Mouse (Mus musculus) hindlimb bud, embryonic 11.5 days (tissue): ENCODE measurements around the gene Runx3.

Experiments
- DNase-seq: peaks from one replicate; pipeline ENCODE4 v3.0.0-alpha.2; 2012; ENCODE audit warnings: low read depth, low spot score; ENCODE audit errors: extremely low spot score

Gene Runx3

GRCm38 (mm10) chr4:135120342-135121100 lies at the start of gene Runx3:
TSS of gene Runx3 (plus strand) at chr4:135120652.
- DNase-seq = no peak

- DNase-seq = no peak
Measured at GRCm38 (mm10) chr4:135072671-135073070, 47.8 kb upstream of the Runx3 start.

GRCm38 (mm10) chr4:135073523-135073922 lies 46.9 kb upstream of the Runx3 start:
- DNase-seq = no peak

GRCm38 (mm10) chr4:135074646-135075045 lies 45.8 kb upstream of the Runx3 start:
- DNase-seq = no peak

GRCm38 (mm10) chr4:135075360-135075759 lies 45.1 kb upstream of the Runx3 start:
- DNase-seq = no peak

- no peak for DNase-seq
Measured at GRCm38 (mm10) chr4:135076611-135077010, 43.8 kb upstream of the Runx3 start.

- no peak for DNase-seq
Measured at GRCm38 (mm10) chr4:135077196-135077595, 43.3 kb upstream of the Runx3 start.

GRCm38 (mm10) chr4:135079859-135080640 lies 40.4 kb upstream of the Runx3 start:
- DNase-seq = no peak

GRCm38 (mm10) chr4:135080641-135080920 lies 39.9 kb upstream of the Runx3 start:
- no peak for DNase-seq

GRCm38 (mm10) chr4:135083089-135083488 lies 37.4 kb upstream of the Runx3 start:
- DNase-seq = no peak

GRCm38 (mm10) chr4:135085077-135085853 lies 35.2 kb upstream of the Runx3 start:
- no peak for DNase-seq

- no peak for DNase-seq
Measured at GRCm38 (mm10) chr4:135090613-135091012, 29.8 kb upstream of the Runx3 start.

- DNase-seq = no peak
Measured at GRCm38 (mm10) chr4:135092871-135093270, 27.6 kb upstream of the Runx3 start.

- no peak for DNase-seq
Measured at GRCm38 (mm10) chr4:135095693-135096092, 24.8 kb upstream of the Runx3 start.

- DNase-seq = no peak
Measured at GRCm38 (mm10) chr4:135097910-135098891, 22.3 kb upstream of the Runx3 start.

GRCm38 (mm10) chr4:135102019-135102740 lies 18.3 kb upstream of the Runx3 start:
- no peak for DNase-seq

GRCm38 (mm10) chr4:135102761-135103160 lies 17.7 kb upstream of the Runx3 start:
- no peak for DNase-seq

- no peak for DNase-seq
Measured at GRCm38 (mm10) chr4:135103800-135104199, 16.7 kb upstream of the Runx3 start.

- no peak for DNase-seq
Measured at GRCm38 (mm10) chr4:135106968-135107367, 13.5 kb upstream of the Runx3 start.

- no peak for DNase-seq
Measured at GRCm38 (mm10) chr4:135108666-135109065, 11.8 kb upstream of the Runx3 start.
